Mouse (Mus musculus): ENCODE results near the gene Cox10.

- TF ChIP-seq GATA1 (IDR thresholded peaks at IDR 0.05; ENCODE audit: low read length) (no peak), TAL1 (IDR thresholded peaks at IDR 0.05; ENCODE audit: low read length) (no peak)
Observed at GRCm38 (mm10) chr11:64003484-64003883, 75.8 kb downstream of the Cox10 start.
